Mouse (Mus musculus): ENCODE results near the gene Mob3b.
A peak's percentile ranks its signal among the peaks of the same experiment; 100 is the strongest.

Mob3b gene

DNA sequence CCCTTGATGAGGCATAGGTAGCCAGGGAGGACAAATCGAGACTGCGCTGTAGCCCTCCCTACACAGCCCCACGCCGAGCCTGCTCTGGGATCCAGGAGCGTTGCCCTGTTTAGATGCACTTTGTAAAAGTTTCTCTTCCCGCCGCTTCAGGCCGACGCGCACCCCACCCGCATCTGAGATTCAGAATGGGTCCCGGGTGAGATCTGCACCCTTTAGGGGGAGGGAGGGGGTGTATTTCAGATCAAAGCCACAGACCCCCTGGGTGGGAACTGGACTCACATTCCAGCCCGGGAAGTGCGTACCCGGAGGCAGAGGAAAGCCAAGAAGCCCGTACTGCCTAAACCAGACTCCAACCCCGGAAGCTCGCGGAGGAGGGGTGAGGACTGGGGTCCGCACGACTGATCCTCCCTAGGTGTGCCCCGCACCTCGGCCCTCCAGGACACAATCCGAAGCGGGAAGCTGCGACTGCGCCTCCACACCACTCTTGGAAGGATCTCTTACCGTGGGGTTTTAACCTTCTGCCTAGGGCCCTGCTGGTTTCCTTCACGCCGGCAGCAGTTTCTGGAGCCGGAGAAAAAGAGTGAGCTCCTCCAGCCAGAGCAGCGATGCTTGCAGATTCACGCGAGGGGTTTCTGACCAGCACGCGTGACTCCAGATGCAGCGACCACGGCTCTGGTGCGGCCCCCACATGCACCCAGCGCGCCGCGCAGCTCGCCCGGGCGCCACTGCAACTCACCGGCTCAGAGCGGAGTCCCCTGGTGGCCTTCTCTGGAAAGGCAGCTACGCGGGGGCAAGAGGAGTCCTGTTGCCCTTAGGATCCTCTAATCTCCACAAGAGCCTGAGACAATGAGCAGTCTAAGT is at the start of gene Mob3b:
Mob3b (minus strand) TSS at position 734 of the 861 bp plus-strand sequence.
- DNase-seq = peak; percentile 47

DNA sequence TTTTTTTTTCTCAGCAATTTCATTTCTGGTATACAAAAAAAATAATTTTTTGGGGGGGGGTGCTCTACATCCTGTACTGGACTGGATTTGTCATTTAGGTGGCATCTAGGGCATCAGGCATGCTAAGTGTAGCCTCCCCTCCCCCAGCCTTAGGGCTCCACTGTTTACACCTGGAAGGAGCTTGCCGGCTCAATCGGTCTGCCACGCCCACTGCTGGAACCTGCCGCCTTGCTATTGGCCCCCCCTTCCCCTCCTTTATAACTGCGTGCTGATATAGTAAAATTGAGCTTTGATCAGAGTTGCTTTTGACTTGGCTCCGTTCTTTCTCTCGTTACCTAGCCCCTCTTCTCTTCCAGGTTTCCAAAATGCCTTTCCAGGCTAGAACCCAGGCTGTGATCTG is 47.4 kb upstream of the Mob3b start:
- DNase-seq = no peak

- DNase-seq = no peak
Measured at GRCm38 (mm10) chr4:35203724-35204123, 46.4 kb upstream of the Mob3b start.

DNA sequence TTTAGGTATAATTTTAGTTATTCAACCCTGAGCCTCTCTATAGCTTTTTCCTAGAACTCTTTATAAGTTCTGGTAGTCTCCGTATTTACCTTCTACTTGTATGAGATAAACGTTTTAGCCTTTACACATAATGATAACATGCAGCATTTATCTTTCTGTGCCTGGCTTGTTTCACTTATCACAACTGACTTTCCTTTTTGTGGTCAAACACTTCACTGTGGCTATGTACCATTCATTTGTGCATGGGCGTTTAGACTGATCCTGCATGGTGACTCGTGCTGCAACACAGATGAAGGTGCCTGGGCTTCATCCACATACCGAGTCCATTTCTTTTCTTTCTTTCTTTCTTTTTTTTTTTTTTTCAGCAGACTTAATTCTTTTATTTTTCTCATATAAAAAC is 44.4 kb upstream of the Mob3b start:
- DNase-seq = no peak

DNA sequence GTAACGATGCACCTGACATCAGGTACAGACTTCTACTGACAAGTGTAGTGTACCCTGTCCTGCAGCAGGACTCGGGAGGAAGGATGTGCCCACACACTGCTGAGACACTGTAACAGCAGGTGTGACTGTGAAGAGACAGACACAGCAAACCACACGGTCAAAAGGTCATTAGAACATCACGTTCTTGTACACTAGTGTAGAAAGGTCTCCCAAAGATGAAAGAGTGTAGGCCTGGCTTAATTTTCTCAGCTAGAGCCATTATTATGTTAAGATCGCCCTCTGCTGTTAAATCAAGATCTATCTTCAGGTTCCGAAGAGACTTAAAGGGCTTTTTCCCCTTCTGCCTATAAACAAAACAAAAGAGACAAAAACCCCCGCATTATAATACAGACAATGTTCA is 35.4 kb upstream of the Mob3b start:
- DNase-seq = no peak

DNA sequence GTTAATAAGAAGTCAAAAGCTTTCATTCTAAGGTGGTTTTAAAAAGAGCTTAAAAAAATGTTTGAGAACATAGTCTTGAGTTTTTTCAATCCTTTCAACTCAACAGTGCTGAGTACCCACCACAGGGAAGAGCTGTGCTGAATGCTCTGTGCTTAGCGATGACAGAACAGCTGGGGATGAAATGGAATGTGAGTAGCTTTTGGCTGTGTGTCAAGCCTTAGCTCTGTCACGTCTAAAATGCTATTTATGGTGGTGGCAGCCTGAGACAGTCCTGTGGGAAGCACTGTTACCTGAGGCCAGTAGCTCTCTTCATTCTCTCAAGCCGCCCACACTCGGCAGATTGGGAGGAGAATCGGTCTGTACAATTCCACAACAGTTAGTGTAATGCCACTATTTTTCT is 32.5 kb upstream of the Mob3b start:
- no peak for DNase-seq

- DNase-seq = no peak
Measured at GRCm38 (mm10) chr4:35187617-35188326, 30.5 kb upstream of the Mob3b start.

DNA sequence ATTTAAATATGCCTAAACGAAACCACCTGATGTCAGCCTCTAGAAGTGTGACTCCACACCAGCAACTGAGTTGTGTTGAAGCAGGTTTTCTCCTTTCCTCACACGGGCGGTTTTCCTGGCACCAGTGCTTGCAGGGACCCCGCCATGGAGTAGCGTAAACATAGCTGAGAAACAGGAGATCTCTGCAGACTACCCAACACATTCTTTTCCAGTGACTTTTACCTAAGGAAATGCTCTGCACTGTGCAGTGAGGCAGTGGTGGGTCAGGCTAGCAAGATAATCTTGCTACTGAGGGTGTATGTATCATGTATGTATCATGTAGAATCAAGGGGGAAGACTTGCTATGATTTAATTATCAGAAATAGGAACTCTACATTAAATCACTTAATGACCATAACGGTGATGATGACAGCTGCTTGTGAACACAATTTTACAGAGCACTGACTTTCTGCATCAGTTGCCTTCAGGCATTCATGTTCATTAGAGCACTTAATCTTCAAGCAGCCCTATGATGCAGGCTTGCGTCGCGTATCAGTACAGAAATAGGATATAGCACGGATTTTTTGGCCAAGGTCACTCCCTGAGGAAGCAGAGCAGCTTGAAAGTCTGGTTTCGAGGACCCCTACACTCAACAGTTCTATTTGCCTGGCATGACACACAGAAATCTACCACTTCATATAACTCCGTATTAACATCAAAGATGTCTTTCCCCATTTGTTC is 20.8 kb upstream of the Mob3b start:
- DNase-seq = no peak

GRCm38 (mm10) chr4:35175566-35175965 is 18.3 kb upstream of the Mob3b start:
- no peak for DNase-seq

- DNase-seq = no peak
Measured at GRCm38 (mm10) chr4:35173551-35173950, 16.3 kb upstream of the Mob3b start.

DNA sequence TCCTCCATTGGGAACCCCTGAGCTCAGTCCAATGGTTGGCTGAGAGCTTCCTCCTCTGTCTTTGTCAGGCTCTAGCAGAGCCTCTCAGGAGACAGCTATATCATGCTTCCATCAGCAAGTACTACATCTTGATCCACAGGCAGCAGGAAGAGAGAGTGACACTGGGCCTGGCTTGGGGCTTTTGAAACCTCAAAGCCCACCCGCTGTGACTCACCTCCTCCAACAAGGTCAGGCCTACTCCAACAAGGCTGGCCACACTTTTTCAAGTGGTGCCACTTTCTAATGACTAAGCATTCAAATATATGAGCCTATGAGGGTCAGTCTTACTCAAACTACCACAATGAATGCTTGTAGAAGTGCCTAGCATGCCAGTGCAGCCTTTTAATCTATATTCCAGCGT is 15.2 kb upstream of the Mob3b start:
- DNase-seq = no peak

DNA sequence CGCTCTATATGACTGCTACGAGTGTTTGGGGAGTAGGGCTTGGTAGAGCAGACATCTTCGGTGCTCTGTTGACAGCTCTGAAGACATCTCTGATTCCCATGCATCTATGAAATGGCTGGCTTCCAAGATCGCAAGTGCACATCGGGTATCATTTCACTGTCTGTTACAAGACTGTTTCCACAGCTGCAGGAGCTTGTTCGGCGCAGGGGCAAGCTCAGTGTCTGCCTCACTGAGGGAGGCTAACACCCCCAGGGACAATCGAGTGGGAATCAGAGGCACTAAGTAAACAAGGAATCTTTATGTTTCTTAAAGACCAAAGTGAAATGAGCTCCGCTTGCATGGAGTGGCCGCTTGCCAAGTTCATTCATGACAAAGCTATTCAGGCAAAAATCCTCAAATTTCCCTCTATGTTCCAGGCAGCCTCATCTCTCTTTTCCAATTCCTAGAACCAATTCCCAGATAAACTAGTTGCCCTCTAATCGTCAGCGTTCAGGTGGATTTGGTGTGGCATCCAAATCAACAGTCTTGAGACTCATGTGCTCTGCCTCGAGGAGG is 12.4 kb upstream of the Mob3b start:
- no peak for DNase-seq

GRCm38 (mm10) chr4:35167855-35168254 is 10.6 kb upstream of the Mob3b start:
- no peak for DNase-seq

DNA sequence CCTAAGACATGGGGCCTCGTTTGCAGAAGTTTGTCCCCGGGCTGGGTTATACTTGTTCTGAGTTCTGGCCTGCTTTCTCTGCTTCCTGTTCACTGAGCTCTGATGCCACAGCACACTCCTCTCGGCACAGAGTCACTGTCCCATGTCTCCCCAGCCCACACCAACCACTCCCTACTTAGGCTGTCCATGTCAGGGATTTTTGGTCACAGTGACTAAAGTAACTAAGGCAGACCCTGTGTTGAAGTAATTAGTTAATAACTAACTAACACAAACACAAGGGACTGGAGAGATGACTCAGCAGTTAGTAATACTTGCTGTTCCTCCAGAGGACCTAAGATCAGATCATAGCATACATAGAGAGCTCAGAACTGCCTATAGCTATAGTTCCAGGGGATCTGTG is 8.7 kb upstream of the Mob3b start:
- DNase-seq = no peak

DNA sequence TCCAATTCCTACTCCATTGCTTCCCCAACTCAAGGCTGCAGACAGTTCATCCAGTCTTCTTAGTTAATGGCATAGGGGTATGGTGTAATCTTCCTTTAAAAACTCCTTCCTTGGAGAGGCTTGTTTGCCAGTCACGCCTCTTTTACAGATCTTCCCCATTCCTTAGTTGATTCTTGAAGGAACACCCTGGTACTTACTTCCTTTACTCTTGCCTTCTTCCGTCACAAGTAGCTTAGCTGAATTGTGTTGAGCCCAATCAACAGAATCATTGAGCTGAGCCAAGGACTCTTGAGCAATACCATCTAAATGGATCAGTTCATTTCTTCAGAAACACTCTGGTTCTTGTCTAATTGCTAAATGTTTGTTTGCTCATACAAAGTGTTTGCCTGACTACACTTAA is 8.0 kb upstream of the Mob3b start:
- DNase-seq = no peak

GRCm38 (mm10) chr4:35157815-35158214 is 531 bp upstream of the Mob3b start:
- no peak for DNase-seq

- DNase-seq = peak; percentile 8
Measured at GRCm38 (mm10) chr4:35156149-35156611, 1.1 kb downstream of the Mob3b start.

GRCm38 (mm10) chr4:35155132-35155922 is 2.0 kb downstream of the Mob3b start:
- no peak for DNase-seq

DNA sequence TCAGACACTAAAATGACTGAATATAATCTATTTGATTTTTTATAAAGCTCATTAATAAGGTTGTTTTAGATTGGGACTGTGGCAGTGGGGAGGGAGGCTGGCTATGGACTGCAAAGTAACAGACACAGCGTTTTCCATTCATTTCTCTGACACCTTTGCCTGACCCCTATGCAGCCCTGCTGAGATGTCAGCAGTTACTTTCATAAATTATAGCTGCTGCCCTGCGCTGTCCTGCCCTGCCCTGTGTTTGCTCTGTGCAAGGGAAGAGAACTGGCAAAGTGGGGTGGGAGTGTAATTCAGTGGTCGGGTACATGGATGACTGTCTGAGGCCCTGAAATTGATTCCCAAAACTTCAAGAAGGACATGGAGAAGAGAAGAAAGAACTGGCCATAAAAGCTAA is 3.2 kb downstream of the Mob3b start:
- DNase-seq = no peak

DNA sequence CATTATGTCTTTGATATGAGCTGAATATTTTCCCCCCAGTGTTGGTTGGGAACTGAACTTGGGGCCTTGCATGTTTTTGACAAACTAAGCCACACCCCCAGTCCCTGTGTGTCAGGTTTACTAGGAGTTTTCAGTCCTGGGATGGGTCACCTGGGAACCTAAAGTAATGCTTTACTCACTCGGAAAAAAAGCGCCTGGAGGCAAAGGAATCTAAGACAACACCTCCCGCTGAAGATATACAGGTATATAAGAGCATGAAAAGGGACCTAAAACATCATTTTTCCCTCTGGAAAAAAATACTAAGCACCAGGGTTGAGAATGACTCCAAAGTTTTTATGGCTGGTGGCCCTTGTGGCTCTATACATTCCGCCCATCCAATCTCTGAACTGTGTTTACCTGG is 5.5 kb downstream of the Mob3b start, which contains the start of gene Ifnk:
Ifnk (plus strand) TSS at position 301 of the 400 bp plus-strand sequence.
- DNase-seq = no peak

- no peak for DNase-seq
Measured at GRCm38 (mm10) chr4:35150706-35151105, 6.6 kb downstream of the Mob3b start.

GRCm38 (mm10) chr4:35148326-35148725 is 9.0 kb downstream of the Mob3b start:
- no peak for DNase-seq

All from cerebellum, adult 9-10 months (tissue).